Mouse (Mus musculus) layer of hippocampus, adult 18-20 months (tissue): ENCODE data around the gene Tubgcp4. TPM values are rescaled to one million over a fixed set of nuclear protein-coding genes. Genes with fewer than 3 reads are reported as not detected.

Experiments used
- DNase-seq, 2 experiments: peaks; one replicate each; pipeline ENCODE4 v3.0.0; 2022; ENCODE audit warnings: low spot score in 2 of 2
- total RNA-seq, 2 experiments: library from RNA; stranded (reverse); gene quantifications; 2 replicates each; pipeline ENCODE4 v1.2.3; 2021

The Tubgcp4 gene
- total RNA-seq, 2 experiments from 2014 or later = 37.1 to 37.4 TPM

- no peak for DNase-seq
Observed at GRCm38 (mm10) chr2:121195466-121195865, 25.0 kb downstream of the Tubgcp4 start.

- DNase-seq = no peak
Observed at GRCm38 (mm10) chr2:121204276-121204675, 33.8 kb downstream of the Tubgcp4 start.

GRCm38 (mm10) chr2:121206541-121206940, 36.1 kb downstream of the Tubgcp4 start:
- DNase-seq = no peak

- DNase-seq = no peak
Observed at GRCm38 (mm10) chr2:121214491-121214890, 44.0 kb downstream of the Tubgcp4 start.

- DNase-seq = no peak
Observed at GRCm38 (mm10) chr2:121219177-121219576, 48.7 kb downstream of the Tubgcp4 start.

GRCm38 (mm10) chr2:121219994-121220393, 49.5 kb downstream of the Tubgcp4 start:
- DNase-seq = no peak

GRCm38 (mm10) chr2:121223010-121223409, 52.6 kb downstream of the Tubgcp4 start:
- DNase-seq = peak; percentile 65 to 80

GRCm38 (mm10) chr2:121228135-121228534, 57.7 kb downstream of the Tubgcp4 start:
- no peak for DNase-seq

- no peak for DNase-seq
Observed at GRCm38 (mm10) chr2:121235460-121236072, 65.1 kb downstream of the Tubgcp4 start.

GRCm38 (mm10) chr2:121239426-121239825, 69.0 kb downstream of the Tubgcp4 start:
- peak in 1 of 2 experiments; percentile 68 for DNase-seq

- DNase-seq = peak; percentile 40 to 73
Observed at GRCm38 (mm10) chr2:121244099-121244498, 73.6 kb downstream of the Tubgcp4 start.

Other genes with a start within 250 kb of the Tubgcp4 start
- gene Ubr1, start 199.9 kb upstream of the Tubgcp4 start, total RNA-seq = 10 to 100 TPM; 40.2 to 44.3 TPM
- 10 to 100 TPM; 22.0 to 23.1 TPM for gene Tmem62, start 193.6 kb upstream of the Tubgcp4 start, total RNA-seq
- 10 to 100 TPM; 57.6 to 64.0 TPM for gene Ccndbp1, start 162.3 kb upstream of the Tubgcp4 start, total RNA-seq
- not detected for gene Epb42, start 133.6 kb upstream of the Tubgcp4 start, total RNA-seq
- gene Tgm5, start 84.8 kb upstream of the Tubgcp4 start, total RNA-seq = not detected
- gene Tgm7, start 60.9 kb upstream of the Tubgcp4 start, total RNA-seq = under 1 TPM; 0.20 TPM
- gene Adal, start 30.2 kb upstream of the Tubgcp4 start, total RNA-seq = 10 to 100 TPM; 20.2 to 21.1 TPM
- gene Lcmt2, start 30.0 kb upstream of the Tubgcp4 start, total RNA-seq = 1 to 10 TPM; 6.3 to 6.9 TPM
- gene Zscan29, start 471 bp downstream of the Tubgcp4 start, total RNA-seq = 1 to 10 TPM; 6.5 to 7.0 TPM
- gene Trp53bp1, start 100.8 kb downstream of the Tubgcp4 start, total RNA-seq = 100 to 1,000 TPM; 128 to 144 TPM
- gene Map1a, start 118.9 kb downstream of the Tubgcp4 start, total RNA-seq = 100 to 1,000 TPM; 595 to 602 TPM
- 100 to 1,000 TPM; 106 to 109 TPM for gene Ppip5k1, start 184.7 kb downstream of the Tubgcp4 start, total RNA-seq
- 100 to 1,000 TPM; 380 to 418 TPM for gene Ckmt1, start 187.1 kb downstream of the Tubgcp4 start, total RNA-seq
- under 1 TPM; 0.58 to 0.77 TPM for gene Strc, start 216.5 kb downstream of the Tubgcp4 start, total RNA-seq
- gene Pdia3, start 243.1 kb downstream of the Tubgcp4 start, total RNA-seq = 100 to 1,000 TPM; 189 to 197 TPM
- 1 to 10 TPM; 3.4 to 4.6 TPM for gene Catsper2, start 243.1 kb downstream of the Tubgcp4 start, total RNA-seq